Mouse (Mus musculus) lung, postnatal 0 days (tissue): Measurements from ENCODE around the gene Sdccag8. TPM values are rescaled to one million over a fixed set of nuclear protein-coding genes. Genes with fewer than 3 reads are reported as not detected.

Experiments used
- ATAC-seq: fragments of 200-750 bp; cut with Nextera tagmentation; 2 replicates; pipeline ENCODE4 v1.8.0; 2017; ENCODE audit warnings: moderate library complexity
- DNase-seq: peaks from one replicate; pipeline ENCODE4 v3.0.0-alpha.2; 2016; ENCODE audit warnings: low spot score
- H3K27ac ChIP-seq: fragments of 300-500 bp; sonication (generic); 2 replicates; pipeline ENCODE4 v1.5.1; 2014; ENCODE audit warnings: antibody characterized with exemption, mild to moderate bottlenecking, low read length, mixed read lengths
- H3K27me3 ChIP-seq: fragments of 300-500 bp; sonication (generic); replicated peaks from 2 replicates; pipeline ENCODE4 v1.6.1; 2014; ENCODE audit warnings: low read length, mixed read lengths; ENCODE audit not compliant: insufficient read depth
- H3K36me3 ChIP-seq: fragments of 300-500 bp; sonication (generic); 2 replicates; pipeline ENCODE4 v1.6.1; 2014; ENCODE audit warnings: low read length, mixed read lengths; ENCODE audit not compliant: insufficient read depth
- H3K4me1 ChIP-seq: fragments of 300-500 bp; sonication (generic); 2 replicates; pipeline ENCODE4 v1.6.1; 2014; ENCODE audit warnings: antibody characterized with exemption, low read depth, low read length, mixed read lengths; ENCODE audit not compliant: insufficient read depth
- H3K4me2 ChIP-seq: fragments of 300-500 bp; sonication (generic); replicated peaks from 2 replicates; pipeline ENCODE4 v1.6.1; 2014; ENCODE audit warnings: low read depth, mild to moderate bottlenecking, low read length, moderate library complexity, mixed read lengths
- H3K4me3 ChIP-seq: fragments of 300-500 bp; sonication (generic); 2 replicates; pipeline ENCODE4 v1.5.1; 2014; ENCODE audit warnings: low read depth, low read length
- H3K9ac ChIP-seq: fragments of 300-500 bp; sonication (generic); replicated peaks from 2 replicates; pipeline ENCODE4 v1.6.1; 2014; ENCODE audit warnings: low read depth, mild to moderate bottlenecking
- H3K9me3 ChIP-seq: fragments of 300-500 bp; sonication (generic); 2 replicates; pipeline ENCODE4 v1.6.1; 2016; ENCODE audit warnings: low read length, mixed read lengths
- CTCF ChIP-seq: IDR thresholded peaks from 2 replicates; pipeline ENCODE4 v1.5.1; 2016; ENCODE audit warnings: antibody characterized with exemption, mild to moderate bottlenecking
- EP300 ChIP-seq: IDR thresholded peaks from 2 replicates; pipeline ENCODE4 v1.6.1; 2016; ENCODE audit warnings: antibody characterized with exemption, mild to moderate bottlenecking, control low read depth
- WGBS: fragments of 180-500 bp; shearing (Covaris S2); extraction: QIAGEN DNeasy Blood & Tissue Kit; methylation state at CpG from one replicate; pipeline ENCODE4 v1.1.7; 2014; 5-methylcytosine and 5-hydroxymethylcytosine counted together
- polyA plus RNA-seq: library from polyadenylated mRNA; unstranded; fragments of >200 nt; fragmentation: Nextera tagmentation; extraction: Ambion mirVana; gene quantifications from 2 replicates; pipeline ENCODE4 v1.2.1, GENCODE M21; 2015

The Sdccag8 gene
- polyA plus RNA-seq, 1 experiment from 2014 or later: 14.5 TPM

DNA sequence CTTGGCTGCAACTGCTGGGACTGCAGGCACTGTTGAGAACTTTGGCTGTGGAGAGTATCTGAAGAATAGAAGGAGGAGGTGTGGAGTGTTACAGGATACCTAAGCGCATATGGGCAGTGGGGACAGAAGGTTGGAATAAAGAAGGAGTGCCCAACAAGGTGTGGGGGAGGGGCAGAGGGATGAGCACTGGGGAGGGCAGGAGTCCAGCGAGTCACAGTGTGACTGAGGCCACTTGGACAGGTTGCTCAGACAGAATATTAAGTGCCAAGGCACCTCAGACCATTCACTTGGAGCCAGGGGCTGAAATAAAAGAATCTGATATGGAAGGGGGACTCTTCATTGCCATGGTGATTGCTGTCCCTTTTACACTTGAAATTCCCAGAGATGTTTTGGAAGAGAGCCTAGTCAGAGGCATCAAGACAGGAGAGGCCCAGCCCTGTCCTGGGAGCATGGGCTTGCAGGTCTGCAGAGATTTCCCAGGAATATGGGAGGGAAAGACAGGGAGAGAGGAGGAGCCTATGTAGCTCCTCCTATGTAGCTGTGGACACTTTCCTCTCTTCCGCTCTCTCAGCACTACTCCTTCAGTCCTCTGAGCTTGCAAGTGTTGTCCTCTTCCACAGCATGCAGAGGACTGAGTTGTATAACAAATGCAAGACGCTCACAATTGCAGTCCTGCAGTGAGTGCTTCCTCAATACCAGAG, 189.7 kb downstream of the Sdccag8 start:
- Histone ChIP-seq H3K36me3 (no peaks in the 10 kb centered on the region), H3K27me3 (no peaks in the 10 kb centered on the region), H3K9ac (no peak overlapping the region), H3K4me1 (no peaks in the 10 kb centered on the region), H3K4me2 (no peak overlapping the region), H3K4me3 (no peak overlapping the region), H3K27ac (no peak overlapping the region), H3K9me3 (no peaks in the 10 kb centered on the region)
- ATAC-seq (no peak), DNase-seq (no peak)
- TF ChIP-seq CTCF: no peak
- TF ChIP-seq EP300: no peak
- 65% methylated on average over 4 of the region's 4 CpGs for WGBS

DNA sequence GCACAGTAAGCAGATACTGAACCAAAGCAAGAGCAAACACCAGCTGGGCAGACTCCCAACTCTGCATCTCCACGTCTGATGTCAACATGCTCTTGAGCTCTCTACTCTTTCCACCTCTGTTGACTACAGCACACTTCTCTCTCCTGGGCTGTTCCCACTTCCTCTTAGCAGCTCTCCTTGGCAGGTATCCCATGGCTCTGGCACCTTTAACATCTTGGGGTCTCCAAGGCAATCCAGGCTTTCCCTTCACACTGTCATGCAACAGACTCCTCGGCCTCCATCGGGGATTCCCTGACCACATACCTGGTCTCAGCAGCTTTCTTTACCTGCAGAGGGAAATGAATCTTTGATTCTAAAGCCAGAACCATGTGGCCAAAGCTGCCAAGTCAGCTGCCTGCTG, 192.9 kb downstream of the Sdccag8 start:
- Histone ChIP-seq H3K4me2 (no peak overlapping the region), H3K27ac (no peak overlapping the region), H3K36me3 (no peaks in the 10 kb centered on the region), H3K4me1 (no peaks in the 10 kb centered on the region), H3K27me3 (no peaks in the 10 kb centered on the region), H3K9me3 (no peaks in the 10 kb centered on the region), H3K4me3 (no peak overlapping the region), H3K9ac (no peak overlapping the region)
- DNase-seq (peak; percentile 37), ATAC-seq (peak; percentile 25; the same call in 1 of the 2 replicates)
- TF ChIP-seq EP300 (no peak), CTCF (no peak)
- WGBS: 67% methylated on average over 3 of the region's 3 CpGs

DNA sequence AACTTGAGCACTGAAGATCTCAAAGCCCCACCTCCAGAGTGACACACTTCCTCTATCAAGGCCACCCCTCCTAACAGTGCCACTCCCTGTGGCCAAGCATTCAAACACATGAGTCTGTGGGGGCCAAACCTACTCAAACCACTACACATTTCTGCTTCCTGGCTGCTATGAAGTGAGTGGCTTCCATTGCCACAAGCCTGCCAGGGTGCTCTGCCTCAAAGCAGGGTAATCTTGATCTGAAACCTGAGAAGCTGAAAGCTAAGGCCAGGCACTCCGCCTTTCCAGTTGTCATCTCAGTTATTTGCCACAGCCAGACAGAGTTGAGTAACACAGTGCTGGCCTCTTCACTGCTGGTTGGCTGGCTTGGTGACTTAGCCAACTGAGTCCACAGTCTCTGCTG, 194.3 kb downstream of the Sdccag8 start:
- no peak overlapping the region for H3K27ac ChIP-seq

DNA sequence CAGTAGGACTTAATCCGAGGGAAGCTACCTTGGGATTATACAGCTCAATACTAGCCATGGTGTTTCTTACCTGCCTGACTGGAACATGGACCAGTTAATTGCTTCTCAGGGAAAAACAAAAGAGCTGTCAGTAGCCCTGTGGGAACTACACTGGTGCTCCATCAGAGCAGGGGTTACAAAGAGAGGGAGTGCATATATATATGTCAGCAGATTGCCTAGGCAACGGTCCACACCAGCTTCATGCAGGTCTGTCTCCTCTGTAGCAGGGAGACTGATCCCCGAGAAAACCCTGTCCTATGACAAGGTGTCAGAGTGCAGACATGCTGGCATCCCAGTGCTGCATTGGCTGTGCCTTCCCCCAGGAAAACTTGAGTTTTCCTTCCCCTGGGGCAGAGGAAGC, 195.6 kb downstream of the Sdccag8 start:
- 63% methylated on average over 3 of the region's 3 CpGs for WGBS
- no peak overlapping the region for H3K27ac ChIP-seq
- no peaks in the 10 kb centered on the region for H3K36me3 ChIP-seq
- no peak overlapping the region for H3K9ac ChIP-seq
- ATAC-seq (no peak), DNase-seq (no peak)
- no peak overlapping the region for H3K4me3 ChIP-seq
- H3K4me2 ChIP-seq: no peak overlapping the region
- H3K4me1 ChIP-seq: peaks cover 8% of the 10 kb centered on the region; the same call in 1 of the 2 replicates
- no peaks in the 10 kb centered on the region for H3K27me3 ChIP-seq
- TF ChIP-seq CTCF (no peak), EP300 (no peak)
- no peaks in the 10 kb centered on the region for H3K9me3 ChIP-seq

More for the DNA sequence above, 194.3 kb downstream of the Sdccag8 start:
- Histone ChIP-seq H3K4me3 (no peak overlapping the region), H3K27me3 (no peaks in the 10 kb centered on the region), H3K4me1 (no peaks in the 10 kb centered on the region), H3K9me3 (no peaks in the 10 kb centered on the region), H3K9ac (no peak overlapping the region), H3K36me3 (no peaks in the 10 kb centered on the region), H3K4me2 (no peak overlapping the region)
- TF ChIP-seq EP300 (no peak), CTCF (no peak)
- WGBS: 56% methylated on average over 1 of the region's 1 CpGs
- DNase-seq: peak; percentile 42
- ATAC-seq: peak; percentile 66

DNA sequence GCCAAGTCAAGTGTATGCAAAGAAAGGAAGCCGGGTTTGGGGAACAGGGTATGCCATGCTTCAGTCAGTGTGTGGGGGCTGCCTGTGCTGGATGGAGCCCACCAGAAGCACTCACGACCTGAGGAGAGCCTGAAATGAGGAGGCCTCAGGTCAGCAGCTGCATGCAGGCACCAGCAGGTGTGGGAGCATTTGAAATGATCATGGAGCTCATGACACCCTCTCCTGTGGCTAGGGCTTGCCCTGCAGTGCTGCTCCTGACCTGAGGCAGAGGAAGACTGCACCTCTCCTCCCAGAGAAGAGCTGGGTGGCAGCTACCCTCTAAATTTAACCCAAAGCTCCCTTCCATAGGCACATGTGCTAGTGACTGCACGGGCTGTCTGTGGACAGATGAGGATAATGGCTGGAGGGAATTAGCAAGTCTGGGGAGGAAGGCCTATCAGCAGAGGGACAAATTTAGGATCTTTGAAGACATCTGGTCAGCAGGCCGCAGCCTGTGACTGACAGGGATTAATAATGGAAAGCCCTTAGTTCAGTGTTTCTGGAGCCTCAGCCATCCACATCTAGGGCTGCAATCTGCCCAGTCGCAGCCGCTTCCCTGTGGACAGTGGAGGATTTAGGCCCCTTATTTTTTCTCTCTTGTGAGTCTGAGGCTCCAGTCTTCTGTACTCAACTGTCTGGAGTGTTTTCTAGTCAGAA, 196.3 kb downstream of the Sdccag8 start:
- H3K4me3 ChIP-seq: no peak overlapping the region
- H3K9ac ChIP-seq: no peak overlapping the region
- H3K9me3 ChIP-seq: no peaks in the 10 kb centered on the region
- DNase-seq (no peak), ATAC-seq (no peak)
- WGBS: 70% methylated on average over 6 of the region's 6 CpGs
- H3K27ac ChIP-seq: no peak overlapping the region
- no peaks in the 10 kb centered on the region for H3K36me3 ChIP-seq
- no peaks in the 10 kb centered on the region for H3K27me3 ChIP-seq
- TF ChIP-seq CTCF (no peak), EP300 (no peak)
- H3K4me2 ChIP-seq: no peak overlapping the region
- peaks cover 8% of the 10 kb centered on the region; the same call in 1 of the 2 replicates for H3K4me1 ChIP-seq

DNA sequence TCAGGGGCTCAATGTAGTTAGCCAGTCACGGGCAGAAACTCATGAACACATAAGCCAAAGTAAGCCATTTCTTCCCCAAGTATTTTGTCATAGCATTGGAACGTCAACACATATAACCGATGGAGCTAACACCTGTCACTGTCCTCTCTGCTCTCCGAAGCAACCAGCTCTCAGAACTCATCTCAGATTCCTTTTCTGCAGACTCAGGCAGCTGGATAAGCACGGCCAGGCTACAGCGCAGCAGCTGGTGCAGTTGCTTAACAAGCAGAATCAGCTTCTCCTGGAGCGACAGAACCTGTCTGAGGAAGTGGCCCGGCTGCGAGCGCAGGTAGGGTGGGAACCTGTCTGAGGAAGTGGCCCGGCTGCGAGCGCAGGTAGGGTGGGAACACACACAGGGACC, 197.2 kb downstream of the Sdccag8 start:
- no peak for TF ChIP-seq EP300
- no peak for TF ChIP-seq CTCF
- Histone ChIP-seq H3K4me3 (no peak overlapping the region), H3K27me3 (no peaks in the 10 kb centered on the region), H3K4me2 (no peak overlapping the region), H3K27ac (no peak overlapping the region), H3K36me3 (no peaks in the 10 kb centered on the region), H3K9ac (no peak overlapping the region), H3K4me1 (peaks cover 8% of the 10 kb centered on the region; the same call in 1 of the 2 replicates), H3K9me3 (no peaks in the 10 kb centered on the region)
- WGBS: 78% methylated on average over 13 of the region's 13 CpGs
- DNase-seq (no peak), ATAC-seq (no peak)
